Mouse (Mus musculus) CH12.LX (cell line): ENCODE data around the gene Gria3.

Source experiments
- CTCF ChIP-seq, 2 experiments: IDR thresholded peaks in 1 of 2; conservative IDR thresholded peaks in 1 of 2; 2 replicates each; pipeline ENCODE4 v1.5.1; 2011 to 2012; ENCODE audit warnings: low read depth in 2 of 2, low read length in 2 of 2, improper control_type of control experiment in 1 of 2, inconsistent platforms in 1 of 2, mild to moderate bottlenecking in 1 of 2, moderate library complexity in 1 of 2
- E2F4 ChIP-seq: IDR thresholded peaks from 2 replicates; pipeline ENCODE4 v1.6.1; 2011; ENCODE audit warnings: low read depth, low read length, improper control_type of control experiment; ENCODE audit not compliant: insufficient replicate concordance
- ELF1 ChIP-seq: IDR thresholded peaks from 2 replicates; pipeline ENCODE4 v1.6.1; 2014; ENCODE audit warnings: low read depth, mild to moderate bottlenecking, inconsistent platforms, low read length, improper control_type of control experiment
- EP300 ChIP-seq: IDR thresholded peaks from 2 replicates; pipeline ENCODE4 v1.6.1; 2011; ENCODE audit warnings: low read length, improper control_type of control experiment
- GABPA ChIP-seq: IDR thresholded peaks from 2 replicates; pipeline ENCODE4 v1.6.1; 2012; ENCODE audit warnings: low read depth, low read length, improper control_type of control experiment, inconsistent platforms; ENCODE audit not compliant: insufficient replicate concordance
- KAT2A ChIP-seq: IDR thresholded peaks from 2 replicates; pipeline ENCODE4 v1.6.1; 2012; ENCODE audit warnings: low read length, improper control_type of control experiment, inconsistent platforms; ENCODE audit not compliant: insufficient replicate concordance
- MAX ChIP-seq: IDR thresholded peaks from 2 replicates; pipeline ENCODE4 v1.6.1; 2011; ENCODE audit warnings: low read length, improper control_type of control experiment
- MAZ ChIP-seq: IDR thresholded peaks from 2 replicates; pipeline ENCODE4 v1.6.1; 2012; ENCODE audit warnings: low read depth, mild to moderate bottlenecking, inconsistent platforms, low read length, improper control_type of control experiment, moderate library complexity
- POLR2A ChIP-seq: IDR thresholded peaks from 2 replicates; pipeline ENCODE4 v1.6.1; 2011; ENCODE audit warnings: low read depth, mild to moderate bottlenecking, improper control_type of control experiment, low read length
- RCOR1 ChIP-seq: conservative IDR thresholded peaks from 2 replicates; pipeline ENCODE4 v1.6.1; 2012; ENCODE audit warnings: low read depth, mild to moderate bottlenecking, inconsistent platforms, low read length, improper control_type of control experiment
- SMC3 ChIP-seq: IDR thresholded peaks from 2 replicates; pipeline ENCODE4 v1.6.1; 2011; ENCODE audit warnings: low read depth, low read length, improper control_type of control experiment
- USF1 ChIP-seq: IDR thresholded peaks from 2 replicates; pipeline ENCODE4 v1.6.1; 2014; ENCODE audit warnings: low read depth, mild to moderate bottlenecking, inconsistent platforms, low read length, improper control_type of control experiment
- USF2 ChIP-seq: conservative IDR thresholded peaks from 2 replicates; pipeline ENCODE4 v1.6.1; 2011; ENCODE audit warnings: low read depth, low read length, improper control_type of control experiment
- ZMIZ1 ChIP-seq: IDR thresholded peaks from 2 replicates; pipeline ENCODE4 v1.6.1; 2012; ENCODE audit warnings: low read depth, mild to moderate bottlenecking, inconsistent platforms, low read length, improper control_type of control experiment

DNA sequence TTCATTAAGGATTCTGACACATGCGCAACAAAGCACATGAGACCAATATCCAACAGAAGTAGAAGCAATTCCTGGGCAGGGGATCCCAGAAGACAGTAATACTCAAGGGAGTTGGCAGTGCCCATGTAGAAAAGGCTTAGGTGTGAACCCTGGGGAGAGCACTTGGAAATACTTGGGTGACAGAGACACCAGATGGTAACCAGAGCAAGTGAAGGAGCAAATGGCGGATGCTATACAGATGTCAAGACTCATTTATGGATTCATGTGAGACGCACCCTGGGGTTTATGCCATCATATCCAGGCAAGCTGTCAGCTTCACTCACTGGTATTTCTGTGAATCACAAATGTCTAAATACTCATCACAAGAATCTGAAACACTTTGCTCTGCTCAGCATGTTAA is 187.0 kb downstream of the Gria3 start:
- TF ChIP-seq CTCF (conservative IDR thresholded peaks at IDR 0.05 in 1 of 2, IDR thresholded peaks at IDR 0.05 in 1 of 2; ENCODE audit: low read depth in 2 of 2, low read length in 2 of 2) (no peak), EP300 (no peak), USF1 (no peak), POLR2A (no peak), GABPA (no peak), SMC3 (no peak), RCOR1 (no peak), ELF1 (no peak), ZMIZ1 (no peak), MAX (no peak), KAT2A (no peak), E2F4 (no peak), MAZ (no peak), USF2 (no peak)
